Mouse (Mus musculus): ENCODE measurements around the gene Tmem191c. TPM values are rescaled to one million over a fixed set of nuclear protein-coding genes. Genes with fewer than 3 reads are reported as not detected.

Tmem191c gene
- polyA plus RNA-seq, 1 experiment from 2014 or later = 7.4 TPM

- Histone ChIP-seq H3K4me3 (ENCODE audit: low read depth, low read length) (no peak within 1 kb of the TSS), H3K4me1 (ENCODE audit: control insufficient read depth, insufficient read depth, low read length) (no peaks in the 10 kb centered on the region), H3K9me3 (ENCODE audit: control insufficient read depth, low read length) (no peaks in the 10 kb centered on the region), H3K36me3 (ENCODE audit: control insufficient read depth, insufficient read depth, low read length) (no peaks in the 10 kb centered on the region), H3K4me2 (no peak within 1 kb of the TSS), H3K27ac (ENCODE audit: low read depth, low read length) (no peak within 1 kb of the TSS), H3K27me3 (ENCODE audit: control insufficient read depth, insufficient read depth, low read length) (no peaks in the 10 kb centered on the region), H3K9ac (ENCODE audit: low read length) (no peak within 1 kb of the TSS)
- DNase-seq (ENCODE audit: low spot score, missing footprints) (no peak), ATAC-seq (ENCODE audit: low FRiP score) (no peak)
- 82% methylated on average over 2 of the region's 2 CpGs for WGBS
Measured at GRCm38 (mm10) chr16:17331116-17331515, 55.2 kb downstream of the Tmem191c start, which contains the start of gene Serpind1. Serpind1 (plus strand) TSS chr16:17331371.

DNA sequence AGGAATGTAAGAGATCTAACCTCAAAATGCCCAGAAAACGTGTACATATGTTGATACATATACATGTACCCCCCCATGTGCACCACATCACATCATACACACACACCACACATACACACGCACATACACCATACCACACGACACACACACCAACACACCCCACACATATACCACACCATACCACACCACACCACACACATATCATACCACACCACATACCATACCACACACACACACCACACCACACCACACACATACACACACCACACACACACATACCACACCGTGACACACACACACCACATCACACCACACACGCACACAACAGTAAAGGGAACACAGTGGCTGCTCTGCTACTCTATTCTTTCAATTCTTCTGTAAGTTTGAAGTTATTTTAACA lies 56.0 kb downstream of the Tmem191c start:
- no peak overlapping the region for H3K4me3 ChIP-seq (ENCODE audit: low read depth, low read length)
- DNase-seq (ENCODE audit: low spot score, missing footprints) = no peak
- H3K36me3 ChIP-seq (ENCODE audit: control insufficient read depth, insufficient read depth, low read length) = no peaks in the 10 kb centered on the region
- H3K9ac ChIP-seq (ENCODE audit: low read length) = no peak overlapping the region
- no peaks in the 10 kb centered on the region for H3K27me3 ChIP-seq (ENCODE audit: control insufficient read depth, insufficient read depth, low read length)
- 90% methylated on average over 5 of the region's 5 CpGs for WGBS
- H3K4me2 ChIP-seq = no peak overlapping the region
- no peak overlapping the region for H3K27ac ChIP-seq (ENCODE audit: low read depth, low read length)
- ATAC-seq (ENCODE audit: low FRiP score) = no peak
- no peaks in the 10 kb centered on the region for H3K4me1 ChIP-seq (ENCODE audit: control insufficient read depth, insufficient read depth, low read length)
- no peaks in the 10 kb centered on the region for H3K9me3 ChIP-seq (ENCODE audit: control insufficient read depth, low read length)

Other genes with a start within 250 kb of the Tmem191c start
- 123 and 127 TPM in 2 replicates for gene Ypel1, start 206.4 kb upstream of the Tmem191c start, polyA plus RNA-seq (2014; fragmentation: Nextera tagmentation; extraction: Ambion mirVana)
- gene Ppil2, start 164.8 kb upstream of the Tmem191c start, polyA plus RNA-seq (2014; fragmentation: Nextera tagmentation; extraction: Ambion mirVana) = 142 and 147 TPM in 2 replicates
- gene 2610318N02Rik, start 150.9 kb upstream of the Tmem191c start, polyA plus RNA-seq (2014; fragmentation: Nextera tagmentation; extraction: Ambion mirVana) = 94.9 and 108 TPM in 2 replicates
- 59.7 and 62.9 TPM in 2 replicates for gene Sdf2l1, start 143.7 kb upstream of the Tmem191c start, polyA plus RNA-seq (2014; fragmentation: Nextera tagmentation; extraction: Ambion mirVana)
- gene Ydjc, start 131.5 kb upstream of the Tmem191c start, polyA plus RNA-seq (2014; fragmentation: Nextera tagmentation; extraction: Ambion mirVana) = 6.8 and 9.2 TPM in 2 replicates
- gene Ccdc116, start 128.8 kb upstream of the Tmem191c start, polyA plus RNA-seq (2014; fragmentation: Nextera tagmentation; extraction: Ambion mirVana) = 0.40 and 0.41 TPM in 2 replicates
- 429 and 446 TPM in 2 replicates for gene Ube2l3, start 73.4 kb upstream of the Tmem191c start, polyA plus RNA-seq (2014; fragmentation: Nextera tagmentation; extraction: Ambion mirVana)
- 1.2 and 1.7 TPM in 2 replicates for gene Rimbp3, start 67.5 kb upstream of the Tmem191c start, polyA plus RNA-seq (2014; fragmentation: Nextera tagmentation; extraction: Ambion mirVana)
- 10.3 and 10.8 TPM in 2 replicates for gene Hic2, start 42.5 kb upstream of the Tmem191c start, polyA plus RNA-seq (2014; fragmentation: Nextera tagmentation; extraction: Ambion mirVana)
- 0.22 and 0.28 TPM in 2 replicates for gene Serpind1, start 55.3 kb downstream of the Tmem191c start, polyA plus RNA-seq (2014; fragmentation: Nextera tagmentation; extraction: Ambion mirVana)
- gene Snap29, start 129.9 kb downstream of the Tmem191c start, polyA plus RNA-seq (2014; fragmentation: Nextera tagmentation; extraction: Ambion mirVana) = 7.5 and 8.0 TPM in 2 replicates
- gene Pi4ka, start 130.2 kb downstream of the Tmem191c start, polyA plus RNA-seq (2014; fragmentation: Nextera tagmentation; extraction: Ambion mirVana) = 40.1 and 46.1 TPM in 2 replicates
- 85.5 and 92.2 TPM in 2 replicates for gene Crkl, start 175.9 kb downstream of the Tmem191c start, polyA plus RNA-seq (2014; fragmentation: Nextera tagmentation; extraction: Ambion mirVana)
- 1.4 and 3.0 TPM in 2 replicates for gene Aifm3, start 213.5 kb downstream of the Tmem191c start, polyA plus RNA-seq (2014; fragmentation: Nextera tagmentation; extraction: Ambion mirVana)
- gene Lztr1, start 232.6 kb downstream of the Tmem191c start, polyA plus RNA-seq (2014; fragmentation: Nextera tagmentation; extraction: Ambion mirVana) = 70.5 and 77.2 TPM in 2 replicates

Data from midbrain, embryonic 11.5 days (tissue).